Mouse (Mus musculus): ENCODE results near the gene Igsf9. TPM values are rescaled to one million over a fixed set of nuclear protein-coding genes. Genes with fewer than 3 reads are reported as not detected.

The Igsf9 gene
- total RNA-seq, 2 experiments from 2014 or later, result 1.0 to 1.4 TPM

DNA sequence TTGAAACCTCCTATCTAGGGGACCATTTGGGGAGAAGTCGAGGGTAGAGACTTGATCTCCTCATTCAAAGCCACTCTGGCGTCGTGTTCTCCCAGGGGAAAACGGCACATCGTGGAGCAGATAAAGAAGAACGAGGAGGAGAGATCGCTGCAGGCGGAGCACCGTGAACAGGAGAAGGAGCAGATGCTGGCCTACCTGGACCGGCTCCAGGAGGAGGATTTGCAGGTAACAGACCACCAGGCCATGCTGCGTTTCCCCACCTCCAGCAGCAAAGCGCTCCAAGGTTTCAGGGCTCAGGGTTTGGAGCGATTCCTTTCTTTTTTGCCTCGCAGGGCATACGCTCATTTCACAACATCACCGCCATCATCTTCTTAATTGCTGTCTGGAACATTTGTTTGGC is 53.5 kb downstream of the Igsf9 start:
- DNase-seq, result no peak
- intact Hi-C loops (cut with DNase I), result no loop called here

DNA sequence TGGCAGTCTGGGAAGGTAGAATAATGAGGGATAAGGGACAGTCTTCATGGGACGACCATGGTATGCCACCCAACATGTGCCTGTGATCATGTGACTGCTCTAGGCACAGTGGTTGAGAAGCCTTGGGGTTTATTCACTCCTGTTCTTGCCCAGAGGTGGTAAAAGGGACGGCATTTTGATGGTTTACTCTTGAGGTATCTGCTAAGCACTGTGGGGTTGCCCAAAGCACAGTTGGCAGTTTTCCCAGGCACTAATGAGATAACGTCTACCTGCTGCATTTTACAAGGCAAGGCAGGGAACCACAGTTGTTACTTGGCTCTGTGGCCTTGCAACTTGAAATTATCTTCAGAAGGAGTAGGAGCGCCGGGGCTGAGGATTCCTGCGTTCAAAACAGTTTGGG is 58.2 kb downstream of the Igsf9 start:
- intact Hi-C loops (cut with DNase I), result no loop called here
- DNase-seq, result no peak

DNA sequence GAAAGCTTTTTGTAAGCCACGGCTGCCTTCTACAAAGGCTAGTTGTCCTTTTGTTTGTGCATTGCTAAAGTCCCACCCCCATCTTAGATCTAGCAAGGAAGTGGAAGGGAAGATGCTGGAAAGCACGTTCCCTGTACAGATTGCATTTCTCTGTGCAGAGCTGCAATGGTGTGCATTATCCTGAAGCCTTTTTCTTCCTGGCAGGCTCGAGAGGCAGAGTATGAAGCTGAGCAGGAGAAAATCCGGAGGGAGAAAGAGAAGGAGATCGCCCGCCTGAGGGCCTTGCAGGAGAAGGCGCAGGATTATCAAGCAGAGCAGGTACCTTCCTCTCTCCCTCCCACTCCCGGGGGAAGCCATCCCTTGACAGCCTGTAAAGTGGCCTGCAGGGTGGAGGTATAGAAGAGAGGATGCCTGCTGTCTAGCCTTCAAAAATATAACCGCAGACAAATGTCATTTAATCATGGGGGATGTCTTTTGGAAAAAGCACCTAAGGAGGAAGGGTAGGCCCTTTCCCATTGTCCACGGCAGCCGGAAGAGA is 58.8 kb downstream of the Igsf9 start:
- intact Hi-C loops (cut with DNase I), result no loop called here
- DNase-seq, result no peak

DNA sequence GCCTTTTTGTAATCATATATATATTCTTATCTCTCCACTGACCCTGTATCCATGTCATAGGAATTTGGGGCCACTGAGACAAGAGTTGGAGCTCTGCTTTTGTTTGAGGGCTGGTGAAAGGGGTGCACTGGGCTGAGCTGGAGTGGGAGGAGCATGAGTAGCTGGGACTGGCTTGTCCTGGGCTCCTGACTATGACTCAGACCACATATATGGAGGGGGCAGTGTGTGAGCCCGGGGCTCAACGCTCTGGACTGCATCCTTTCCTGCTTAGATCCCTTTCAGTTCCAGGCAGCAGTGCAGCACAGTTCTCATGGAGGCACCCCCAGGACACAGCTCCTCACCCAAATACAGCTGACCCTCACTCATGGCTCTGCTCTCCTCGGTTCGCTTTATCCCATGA is 64.5 kb downstream of the Igsf9 start:
- DNase-seq, result no peak
- intact Hi-C loops (cut with DNase I), result no loop called here

Other genes starting within 250 kb of the Igsf9 start
- not detected for gene Atp1a4, start 223.4 kb upstream of the Igsf9 start, total RNA-seq (2021)
- gene Igsf8, start 220.1 kb upstream of the Igsf9 start, total RNA-seq (2021), result 10 to 100 TPM; 13.6 to 17.1 TPM
- 100 to 1,000 TPM; 228 to 235 TPM for gene Atp1a2, start 183.7 kb upstream of the Igsf9 start, total RNA-seq (2021)
- not detected for gene Kcnj9, start 152.5 kb upstream of the Igsf9 start, total RNA-seq (2021)
- gene Kcnj10, start 140.6 kb upstream of the Igsf9 start, total RNA-seq (2021), result under 1 TPM; 0.05 to 0.19 TPM
- gene Pigm, start 105.2 kb upstream of the Igsf9 start, total RNA-seq (2021), result 1 to 10 TPM; 9.1 TPM
- gene Slamf9, start 6.4 kb upstream of the Igsf9 start, total RNA-seq (2021), result 1 to 10 TPM; 1.3 to 1.4 TPM
- 100 to 1,000 TPM; 173 to 178 TPM for gene Tagln2, start 18.3 kb downstream of the Igsf9 start, total RNA-seq (2021)
- gene Cfap45, start 39.0 kb downstream of the Igsf9 start, total RNA-seq (2021), result 1 to 10 TPM; 1.8 to 2.8 TPM
- gene Vsig8, start 74.2 kb downstream of the Igsf9 start, total RNA-seq (2021), result under 1 TPM in 1 of 2 experiments, not detected in 1; 0.24 TPM
- not detected for gene Slamf8, start 108.8 kb downstream of the Igsf9 start, total RNA-seq (2021)
- not detected for gene Fcrl6, start 120.8 kb downstream of the Igsf9 start, total RNA-seq (2021)
- gene Dusp23, start 151.2 kb downstream of the Igsf9 start, total RNA-seq (2021), result 1 to 10 TPM; 6.3 to 6.8 TPM
- gene Crp, start 216.3 kb downstream of the Igsf9 start, total RNA-seq (2021), result not detected

Measured in heart, postnatal 10 days (tissue).